Mouse (Mus musculus) heart, postnatal 36 days (tissue): ENCODE results near the gene Rd3. TPM values are rescaled to one million over a fixed set of nuclear protein-coding genes. Genes with fewer than 3 reads are reported as not detected.

Experiments
- microRNA-seq, 2 experiments: library from miRNA; unstranded; fragments of <30 nt; microRNA quantifications; one replicate each; pipeline ENCODE4 v1.2.0; 2021; ENCODE audit warnings: borderline number of aligned reads in 2 of 2
- total RNA-seq, 2 experiments: library from RNA; stranded (reverse); gene quantifications; 2 replicates each; pipeline ENCODE4 v1.2.3; 2021

Rd3 gene
- total RNA-seq, 2 experiments from 2014 or later: 0.16 to 0.53 TPM

Small RNAs within 50 kb of the gene (microRNA-seq; reads per million reads assigned to microRNA genes)
- 0.67 to 0.72 reads per million in 2 experiments for gene Mir3473c

Other genes starting within 250 kb of the Rd3 start
- under 1 TPM; 0.53 to 0.70 TPM for gene Nek2, start 155.9 kb upstream of the Rd3 start, total RNA-seq
- 10 to 100 TPM; 19.7 to 27.2 TPM for gene Slc30a1, start 70.6 kb upstream of the Rd3 start, total RNA-seq
- 1 to 10 TPM; 5.2 to 6.8 TPM for gene Traf5, start 115.2 kb downstream of the Rd3 start, total RNA-seq
- 10 to 100 TPM; 36.8 to 42.6 TPM for gene Rcor3, start 160.7 kb downstream of the Rd3 start, total RNA-seq
- under 1 TPM; 0.11 TPM for gene Kcnh1, start 213.4 kb downstream of the Rd3 start, total RNA-seq